ENCODE assay signal across 20 mouse cellular contexts in genomic region chr3:148246786-148247185, GRCm38 (mm10).
"Had no signal": no experiment of that assay in that cellular context is flagged by ENCODE, and none has a peak within 500 bp of the region (broad histone marks: within the 10 kb centered on the region; RNA-seq: fewer than 3 reads in every experiment).

No protein-coding gene starts in this region.

- DNase-seq: kidney, adult 8-10 months; kidney, postnatal 14 days; layer of hippocampus, adult 9-11 months; layer of hippocampus, postnatal 36 days; liver, embryonic 13.5 days; lung, embryonic 14.5 days; lung, postnatal 36 days; retina, postnatal 1 day; right cerebral cortex, postnatal 25 days; spleen, adult 18-20 months; thymus, postnatal 25 days had no signal

- H3K4me3 ChIP-seq: kidney, embryonic 15.5 days; layer of hippocampus, adult 2 months; left cerebral cortex, adult 2 months; liver, embryonic 13.5 days; midbrain, embryonic 12.5 days; midbrain, embryonic 15.5 days; myocyte; neural tube, embryonic 13.5 days; stomach, embryonic 15.5 days had no signal

- H3K9ac ChIP-seq: kidney, embryonic 15.5 days; liver, embryonic 13.5 days; lung, embryonic 14.5 days; midbrain, embryonic 12.5 days; midbrain, embryonic 15.5 days; neural tube, embryonic 13.5 days; stomach, embryonic 15.5 days had no signal

- H3K27ac ChIP-seq: kidney, embryonic 15.5 days; layer of hippocampus, adult 2 months; left cerebral cortex, adult 2 months; liver, embryonic 13.5 days; midbrain, embryonic 12.5 days; midbrain, embryonic 15.5 days; neural tube, embryonic 13.5 days; stomach, embryonic 15.5 days had no signal

- ATAC-seq: lung, postnatal 0 days; midbrain, embryonic 15.5 days had no signal

- H3K4me1 ChIP-seq: kidney, embryonic 15.5 days; liver, embryonic 13.5 days; midbrain, embryonic 12.5 days; midbrain, embryonic 15.5 days; neural tube, embryonic 13.5 days; stomach, embryonic 15.5 days had no signal

- H3K27me3 ChIP-seq: kidney, embryonic 15.5 days; liver, embryonic 13.5 days; midbrain, embryonic 12.5 days; midbrain, embryonic 15.5 days; neural tube, embryonic 13.5 days; stomach, embryonic 15.5 days had no signal

- H3K36me3 ChIP-seq: kidney, embryonic 15.5 days; liver, embryonic 13.5 days; midbrain, embryonic 12.5 days; midbrain, embryonic 15.5 days; neural tube, embryonic 13.5 days; stomach, embryonic 15.5 days had no signal

- H3K9me3 ChIP-seq: kidney, embryonic 15.5 days; liver, embryonic 13.5 days; midbrain, embryonic 12.5 days; midbrain, embryonic 15.5 days; neural tube, embryonic 13.5 days; stomach, embryonic 15.5 days had no signal
